Mouse (Mus musculus): ENCODE results near the gene Nphs1. TPM values are rescaled to one million over a fixed set of nuclear protein-coding genes. Genes with fewer than 3 reads are reported as not detected.

The Nphs1 gene
- total RNA-seq, 4 experiments from 2014 or later: not detected

Other genes starting within 250 kb of the Nphs1 start
- 10 to 100 TPM; 55.8 to 67.4 (median 62.3) TPM for gene Polr2i, start 226.4 kb upstream of the Nphs1 start, total RNA-seq (2022)
- gene Tbcb, start 226.0 kb upstream of the Nphs1 start, total RNA-seq (2022): 10 to 100 TPM; 26.8 to 38.6 (median 31.1) TPM
- gene Ovol3, start 222.6 kb upstream of the Nphs1 start, total RNA-seq (2022): not detected
- gene Thap8, start 178.2 kb upstream of the Nphs1 start, total RNA-seq (2022): not detected
- 1 to 10 TPM in 3 of 4 experiments, under 1 TPM in 1; 0.90 to 2.3 (median 1.4) TPM for gene Wdr62, start 177.9 kb upstream of the Nphs1 start, total RNA-seq (2022)
- 1 to 10 TPM; 1.1 to 7.3 (median 3.4) TPM for gene Clip3, start 166.6 kb upstream of the Nphs1 start, total RNA-seq (2022)
- 10 to 100 TPM; 21.4 to 31.1 (median 26.4) TPM for gene Alkbh6, start 149.6 kb upstream of the Nphs1 start, total RNA-seq (2022)
- 1 to 10 TPM in 2 of 4 experiments, under 1 TPM in 1, not detected in 1; 0.73 to 1.7 (median 1.3) TPM for gene Syne4, start 143.5 kb upstream of the Nphs1 start, total RNA-seq (2022)
- under 1 TPM; 0.32 to 0.92 (median 0.53) TPM for gene E130208F15Rik, start 136.6 kb upstream of the Nphs1 start, total RNA-seq (2022)
- 1 to 10 TPM; 5.9 to 8.7 (median 7.5) TPM for gene Sdhaf1, start 134.4 kb upstream of the Nphs1 start, total RNA-seq (2022)
- 1 to 10 TPM; 4.5 to 7.5 (median 5.6) TPM for gene Lrfn3, start 95.5 kb upstream of the Nphs1 start, total RNA-seq (2022)
- 1 to 10 TPM in 2 of 4 experiments, under 1 TPM in 2; 0.82 to 5.5 (median 2.1) TPM for gene Tyrobp, start 44.6 kb upstream of the Nphs1 start, total RNA-seq (2022)
- not detected for gene Hcst, start 38.5 kb upstream of the Nphs1 start, total RNA-seq (2022)
- under 1 TPM in 1 of 4 experiments, not detected in 3; 0.40 TPM for gene Nfkbid, start 36.6 kb upstream of the Nphs1 start, total RNA-seq (2022)
- 1 to 10 TPM in 1 of 4 experiments, under 1 TPM in 3; 0.46 to 1.5 (median 0.71) TPM for gene Aplp1, start 12.8 kb upstream of the Nphs1 start, total RNA-seq (2022)
- gene Kirrel2, start 625 bp upstream of the Nphs1 start, total RNA-seq (2022): not detected
- gene Prodh2, start 35.3 kb downstream of the Nphs1 start, total RNA-seq (2022): not detected
- under 1 TPM; 0.09 to 0.72 (median 0.27) TPM for gene Arhgap33, start 76.7 kb downstream of the Nphs1 start, total RNA-seq (2022)
- 1,000 to 10,000 TPM in 3 of 4 experiments, 100 to 1,000 TPM in 1; 959 to 1,157 (median 1,030) TPM for gene Hspb6, start 93.9 kb downstream of the Nphs1 start, total RNA-seq (2022)
- 1 to 10 TPM; 2.6 to 6.2 (median 3.7) TPM for gene Proser3, start 94.0 kb downstream of the Nphs1 start, total RNA-seq (2022)
- 10 to 100 TPM in 3 of 4 experiments, 1 to 10 TPM in 1; 8.1 to 12.4 (median 11.0) TPM for gene Lin37, start 101.5 kb downstream of the Nphs1 start, total RNA-seq (2022)
- gene U2af1l4, start 105.0 kb downstream of the Nphs1 start, total RNA-seq (2022): 10 to 100 TPM; 53.4 to 57.5 (median 56.9) TPM
- 1 to 10 TPM in 3 of 4 experiments, under 1 TPM in 1; 0.56 to 1.9 (median 1.5) TPM for gene Gm49396, start 105.0 kb downstream of the Nphs1 start, total RNA-seq (2022)
- 100 to 1,000 TPM; 140 to 149 (median 146) TPM for gene Psenen, start 105.3 kb downstream of the Nphs1 start, total RNA-seq (2022)
- gene Igflr1, start 107.1 kb downstream of the Nphs1 start, total RNA-seq (2022): under 1 TPM; 0.31 to 0.85 (median 0.65) TPM
- gene Kmt2b, start 130.4 kb downstream of the Nphs1 start, total RNA-seq (2022): 10 to 100 TPM; 10.9 to 15.2 (median 13.0) TPM
- gene Zbtb32, start 140.6 kb downstream of the Nphs1 start, total RNA-seq (2022): not detected
- under 1 TPM in 1 of 4 experiments, not detected in 3; 0.20 TPM for gene Upk1a, start 154.5 kb downstream of the Nphs1 start, total RNA-seq (2022)
- gene Cox6b1, start 167.8 kb downstream of the Nphs1 start, total RNA-seq (2022): 1,000 to 10,000 TPM; 1,165 to 1,556 (median 1,355) TPM
- not detected for gene Etv2, start 177.5 kb downstream of the Nphs1 start, total RNA-seq (2022)
- 10 to 100 TPM; 35.6 to 41.1 (median 38.5) TPM for gene Rbm42, start 192.0 kb downstream of the Nphs1 start, total RNA-seq (2022)
- 1 to 10 TPM; 2.0 to 4.3 (median 4.0) TPM for gene Haus5, start 206.7 kb downstream of the Nphs1 start, total RNA-seq (2022)
- 1 to 10 TPM; 1.9 to 3.4 (median 2.9) TPM for gene Pmis2, start 213.3 kb downstream of the Nphs1 start, total RNA-seq (2022)
- gene 2200002J24Rik, start 240.6 kb downstream of the Nphs1 start, total RNA-seq (2022): not detected